Mouse (Mus musculus) heart, postnatal 14 days (tissue): ENCODE data around the gene Susd4. TPM values are rescaled to one million over a fixed set of nuclear protein-coding genes. Genes with fewer than 3 reads are reported as not detected.
A peak's percentile ranks its signal among the peaks of the same experiment; 100 is the strongest.

Experiments used
- DNase-seq, 2 experiments: peaks; one replicate each; pipeline ENCODE4 v3.0.0; 2021 to 2022
- intact Hi-C: fragments of 180-260 bp; cut with DNase I; formaldehyde crosslinking; loops from one replicate; pipeline ENCODE4 v1.15.1; 2025
- long read RNA-seq, 2 experiments: library from polyadenylated mRNA; stranded (forward); transcript quantifications; one replicate each; pipeline ENCODE4 v2.0.0; 2021
- total RNA-seq, 2 experiments: library from RNA; stranded (reverse); gene quantifications; 2 replicates each; pipeline ENCODE4 v1.2.3; 2021

Susd4 gene
- under 1 TPM; 0.51 to 0.60 TPM for total RNA-seq
- long read RNA-seq, experiment 1, partial matches to known transcripts = 0 of 1 reads
- long read RNA-seq, experiment 1, other reads (novel, unspliced or antisense) = 1 of 1 reads
- long read RNA-seq, experiment 2 = 0 reads

DNA sequence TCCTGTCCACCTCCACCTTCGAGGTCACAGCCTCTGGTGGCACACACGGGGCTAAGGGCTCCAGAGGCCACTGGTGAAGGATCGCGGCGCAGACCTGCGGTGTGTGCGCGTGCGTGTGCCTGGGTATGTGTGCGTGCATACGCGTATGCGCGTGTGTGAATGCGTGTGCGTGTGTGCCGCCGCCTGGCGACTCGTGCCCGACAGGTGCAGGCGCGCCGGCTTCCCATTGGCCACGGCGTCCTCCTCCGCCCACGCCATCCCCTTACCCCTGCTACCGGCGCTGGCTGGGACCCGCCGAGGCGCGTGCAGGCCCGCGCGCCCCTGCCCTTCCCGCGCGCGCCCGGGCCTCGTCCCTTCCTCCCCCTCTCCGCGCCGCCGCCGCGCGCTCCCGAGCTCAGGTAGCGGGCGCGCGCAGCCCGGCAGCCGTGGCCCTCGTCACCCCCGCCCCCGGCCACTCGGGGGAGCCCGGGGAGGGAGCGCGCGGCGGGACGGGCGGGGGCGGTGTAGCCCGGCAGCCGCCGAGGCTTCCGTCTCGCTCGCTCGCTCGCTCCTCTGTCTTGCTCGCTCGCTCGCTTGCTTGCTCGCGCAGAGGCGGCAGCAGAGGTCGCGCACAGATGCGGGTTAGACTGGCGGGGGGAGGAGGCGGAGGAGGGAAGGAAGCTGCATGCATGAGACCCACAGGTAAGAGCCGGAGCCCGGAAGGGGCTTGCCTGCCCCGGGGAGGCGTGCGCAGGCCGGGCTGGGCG, at the start of gene Susd4:
Gene Susd4 (plus strand): TSS at position 145 of the 746 bp plus-strand sequence.
- intact Hi-C loops = no loop called here
- peak; percentile 52 to 60 for DNase-seq

DNA sequence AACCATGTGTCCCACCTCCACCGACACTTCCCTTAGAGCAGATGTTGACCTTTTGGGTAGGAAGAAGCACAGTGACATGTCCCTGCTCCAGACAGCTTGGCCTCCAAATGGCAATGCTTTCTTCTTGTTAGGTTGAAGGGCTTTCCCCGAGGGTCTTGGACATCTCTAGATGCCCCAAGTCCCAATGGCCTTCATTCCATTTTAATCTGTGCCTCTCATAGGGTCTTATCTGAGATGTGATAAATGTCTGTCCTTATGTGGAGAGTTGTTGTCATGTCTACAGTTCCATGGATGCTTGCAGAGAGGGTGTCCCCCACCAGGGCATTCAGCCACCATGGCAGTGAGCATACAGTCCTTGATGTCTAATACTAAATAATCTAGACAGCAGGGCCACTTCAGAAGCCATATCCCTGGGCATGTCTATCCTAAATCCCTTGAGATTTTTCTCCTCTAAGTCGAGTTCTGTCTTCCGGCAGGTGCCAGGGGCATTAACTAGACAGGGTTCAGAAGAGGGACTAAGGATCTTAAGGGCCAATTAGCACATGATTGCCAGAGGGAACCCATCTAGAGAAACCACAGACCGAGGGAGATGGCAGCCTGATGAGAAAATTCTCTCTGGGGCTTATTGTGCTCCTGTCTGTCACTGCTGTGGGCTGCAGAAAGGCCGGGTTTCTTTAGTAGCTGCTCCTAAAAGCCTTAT, 49.3 kb upstream of the Susd4 start:
- intact Hi-C loops = no loop called here
- DNase-seq = no peak

GRCm38 (mm10) chr1:182727541-182727940, 36.1 kb upstream of the Susd4 start:
- intact Hi-C loops = no loop called here
- no peak for DNase-seq

DNA sequence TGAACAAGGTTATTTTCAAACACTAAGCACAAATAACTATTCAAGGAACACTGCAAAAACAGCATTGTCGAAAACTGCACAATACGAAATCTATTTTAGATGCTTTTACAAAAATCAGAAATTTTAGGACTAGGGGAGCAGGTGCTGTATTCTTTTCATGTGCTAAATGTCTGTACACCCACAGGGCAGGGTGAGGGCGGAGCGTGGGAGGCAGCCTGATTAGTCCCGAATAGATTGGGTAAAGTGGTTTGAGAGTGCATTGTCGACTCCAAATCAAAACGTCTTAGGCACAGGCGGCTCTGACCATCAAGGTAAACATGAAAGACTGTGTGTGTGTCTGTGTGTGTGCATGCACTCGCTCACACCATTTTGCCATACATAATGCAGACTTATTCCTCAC, 34.7 kb upstream of the Susd4 start:
- no peak for DNase-seq

DNA sequence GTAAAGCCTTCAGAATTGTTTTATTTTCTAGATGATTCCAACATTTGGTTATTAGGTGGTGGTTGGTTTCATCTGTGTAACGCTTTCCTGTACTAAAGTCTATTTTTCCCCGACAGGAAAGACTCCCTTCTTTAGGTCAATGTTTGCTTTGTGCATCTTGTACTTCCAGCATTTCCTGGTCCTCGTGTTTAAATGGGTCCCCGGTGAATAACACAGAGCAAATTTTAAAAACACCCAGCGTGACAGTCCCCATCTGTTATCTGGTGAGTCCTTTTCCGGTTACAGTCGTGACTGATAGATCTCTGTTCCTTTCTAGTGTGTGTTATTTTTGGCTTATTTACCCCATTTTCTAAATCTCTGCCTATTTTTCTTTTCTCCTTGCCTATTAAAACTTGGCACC, 31.0 kb upstream of the Susd4 start:
- intact Hi-C loops = no loop called here
- DNase-seq = no peak

More for the DNA sequence above, 34.7 kb upstream of the Susd4 start:
- intact Hi-C loops = no loop called here

- intact Hi-C loops = no loop called here
- DNase-seq = no peak
Observed at GRCm38 (mm10) chr1:182735891-182736290, 27.8 kb upstream of the Susd4 start.

DNA sequence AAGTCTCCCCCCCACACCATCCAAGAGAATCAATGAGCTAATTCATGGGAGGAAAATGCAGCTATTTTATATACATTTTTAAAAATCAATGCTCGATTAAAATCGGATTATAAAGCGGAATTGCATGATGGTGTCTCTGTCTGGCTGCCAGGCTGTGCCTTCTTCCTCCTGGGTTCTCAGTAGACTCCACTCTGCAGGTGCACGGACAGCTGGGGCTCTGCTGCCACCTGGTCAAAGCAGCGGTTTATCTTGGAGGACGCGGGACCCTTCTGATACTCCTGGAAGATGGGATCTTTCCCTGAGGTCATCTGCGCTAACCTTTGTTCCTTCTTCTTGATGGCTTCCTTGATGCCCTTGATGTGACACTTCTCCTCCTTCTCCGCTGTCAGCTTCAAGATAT, 16.6 kb upstream of the Susd4 start:
- DNase-seq = no peak
- intact Hi-C loops = no loop called here

GRCm38 (mm10) chr1:182747834-182748233, 15.8 kb upstream of the Susd4 start:
- intact Hi-C loops = no loop called here
- DNase-seq = no peak

DNA sequence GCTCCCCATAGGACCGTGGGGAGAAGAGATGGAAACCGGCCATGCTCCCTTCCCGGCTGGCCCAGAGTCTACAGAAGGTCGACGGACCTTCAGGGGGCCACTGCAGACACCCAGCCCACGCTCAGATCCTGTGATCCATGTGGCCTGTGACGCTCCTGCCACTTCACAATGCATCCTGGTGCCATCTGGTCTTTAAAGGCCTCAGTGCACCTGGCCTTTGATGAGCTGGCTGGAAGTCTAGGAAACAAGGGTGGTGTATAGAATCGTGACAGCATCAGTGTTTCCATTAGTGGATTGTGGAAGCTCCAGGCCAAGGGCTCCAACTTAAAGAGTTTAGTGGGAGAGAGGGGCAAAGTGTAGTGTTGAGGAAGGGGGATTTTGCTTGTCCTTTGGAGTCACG, 14.6 kb upstream of the Susd4 start, which contains the start of gene Ccdc185:
Gene Ccdc185 (minus strand): TSS at position 101 of the 400 bp plus-strand sequence.
- intact Hi-C loops = no loop called here
- no peak for DNase-seq

DNA sequence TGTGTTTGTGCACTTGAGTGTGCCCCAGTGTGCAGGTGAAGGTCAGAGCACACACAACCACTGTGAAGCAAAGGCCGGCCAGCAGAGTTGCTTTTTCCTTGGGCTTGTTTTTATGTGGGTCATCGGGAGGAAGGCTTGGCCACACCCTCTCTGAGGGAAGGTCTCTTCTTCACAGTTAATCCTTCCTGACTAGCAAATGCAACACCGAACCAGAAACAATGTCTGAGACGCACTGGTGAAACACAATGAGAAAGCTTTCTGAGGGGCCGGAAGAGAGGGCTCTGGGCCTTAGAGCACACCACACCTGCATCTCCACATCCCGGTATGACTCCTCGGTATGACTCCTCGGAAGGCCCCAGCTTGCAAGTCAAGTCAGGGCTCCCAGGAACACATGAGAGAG, 12.4 kb upstream of the Susd4 start:
- intact Hi-C loops = no loop called here
- DNase-seq = no peak

GRCm38 (mm10) chr1:182753694-182754093, 10.0 kb upstream of the Susd4 start:
- no peak for DNase-seq
- intact Hi-C loops = no loop called here

- intact Hi-C loops = no loop called here
- DNase-seq = no peak
Observed at GRCm38 (mm10) chr1:182754865-182755264, 8.8 kb upstream of the Susd4 start.

DNA sequence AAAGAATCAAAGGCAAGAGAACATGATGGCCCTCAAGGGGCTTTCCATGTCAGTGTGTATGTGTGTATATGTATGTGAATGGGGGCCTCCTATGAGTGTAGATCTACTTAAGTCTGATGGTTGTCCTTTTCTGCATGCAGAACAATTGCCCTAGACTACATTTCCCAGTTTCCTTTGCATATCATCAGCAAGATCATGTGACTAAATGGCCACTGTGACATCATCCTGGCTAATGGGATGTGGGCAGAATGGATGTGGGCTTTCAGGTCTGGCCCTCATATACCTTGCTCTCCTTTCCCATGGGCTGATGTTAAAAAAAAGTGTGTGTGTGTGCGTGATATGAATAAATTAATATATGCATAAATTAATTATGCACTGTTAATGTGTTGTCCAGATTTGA, 4.9 kb upstream of the Susd4 start:
- intact Hi-C loops = no loop called here
- DNase-seq = no peak

DNA sequence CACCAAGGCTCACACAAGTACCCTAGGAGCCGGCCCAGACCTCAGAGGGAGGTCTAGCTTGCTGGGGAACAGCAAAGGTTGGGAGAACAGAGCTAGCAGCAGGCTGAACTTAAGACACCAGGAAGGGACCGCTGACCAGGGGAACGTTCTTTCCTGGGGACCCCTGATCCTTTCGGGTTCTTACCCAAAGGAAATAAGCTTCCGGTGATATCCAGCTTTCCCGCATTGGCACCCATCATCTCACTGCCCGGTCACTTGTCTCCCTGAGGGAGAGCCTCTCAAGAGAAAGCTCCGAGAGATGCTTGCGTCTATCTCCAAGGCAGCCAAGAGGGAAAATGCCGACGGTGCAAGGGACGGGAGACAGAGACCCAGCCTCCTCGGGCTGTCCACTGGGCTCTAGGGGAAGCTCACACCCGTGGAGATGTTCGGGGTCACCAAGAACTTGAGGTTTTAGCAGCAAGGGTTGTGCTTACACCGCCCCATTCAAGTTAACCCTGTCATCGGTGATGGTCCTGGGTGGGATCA, 407 bp upstream of the Susd4 start:
- intact Hi-C loops = no loop called here
- DNase-seq = no peak

GRCm38 (mm10) chr1:182764541-182765281, 1.1 kb downstream of the Susd4 start:
- intact Hi-C loops = no loop called here

DNA sequence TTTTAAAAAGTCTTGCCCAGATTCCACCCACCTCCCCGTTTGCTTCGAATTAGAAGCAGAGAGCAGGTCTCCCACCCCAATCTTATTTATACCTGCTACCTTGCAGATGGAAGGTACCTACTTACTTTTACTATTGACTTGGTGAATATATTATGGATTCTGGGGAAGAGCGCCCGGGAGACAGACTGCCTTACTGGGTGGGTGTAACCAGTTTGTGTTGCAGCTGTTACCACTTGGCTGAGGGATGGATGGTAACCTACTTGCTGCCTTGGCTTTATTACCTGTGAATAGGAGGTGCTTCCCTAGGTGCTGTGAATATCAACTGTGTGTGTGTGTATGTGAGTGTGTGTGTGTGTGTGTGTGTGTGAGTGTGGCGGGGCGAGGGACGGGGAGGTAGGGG, 11.9 kb downstream of the Susd4 start:
- intact Hi-C loops = no loop called here
- DNase-seq = no peak

More at GRCm38 (mm10) chr1:182764541-182765281, 1.1 kb downstream of the Susd4 start:
- peak; percentile 19 for DNase-seq

DNA sequence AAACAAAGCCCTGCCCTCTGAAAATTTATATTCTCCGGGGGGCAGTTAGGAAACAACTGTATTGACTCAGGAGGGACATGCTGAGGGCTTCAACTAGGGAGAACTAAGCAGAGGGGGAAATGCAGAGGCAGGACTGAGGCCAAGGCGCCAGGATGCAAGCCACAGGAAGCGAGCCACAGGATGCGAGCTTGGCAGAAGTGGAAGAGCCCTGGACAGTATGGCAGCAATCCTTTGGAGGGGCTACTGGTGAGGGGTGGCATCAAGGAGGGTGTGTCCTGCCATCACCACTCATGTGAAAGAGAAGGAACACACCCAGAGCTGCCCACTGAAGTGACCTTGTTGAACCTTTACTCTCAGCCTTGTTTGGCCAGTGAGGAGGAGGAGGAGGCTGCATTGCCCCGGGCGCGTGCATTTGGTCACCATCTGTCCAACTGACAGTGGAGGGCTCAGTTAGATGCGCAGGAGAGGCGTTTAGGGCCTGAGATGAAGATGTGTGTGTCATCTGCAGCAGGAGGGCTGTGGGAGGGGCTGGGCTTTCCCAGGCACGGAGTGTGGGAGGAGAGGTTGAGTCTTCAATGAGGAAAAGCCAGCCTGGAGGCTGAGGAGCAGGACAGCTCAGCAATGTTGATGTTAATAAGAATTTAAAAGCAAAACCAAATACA, 13.2 kb downstream of the Susd4 start:
- no peak for DNase-seq
- intact Hi-C loops = no loop called here

- DNase-seq = no peak
- intact Hi-C loops = no loop called here
Observed at GRCm38 (mm10) chr1:182778225-182778624, 14.6 kb downstream of the Susd4 start.

- no peak for DNase-seq
- intact Hi-C loops = no loop called here
Observed at GRCm38 (mm10) chr1:182779024-182779520, 15.4 kb downstream of the Susd4 start.

DNA sequence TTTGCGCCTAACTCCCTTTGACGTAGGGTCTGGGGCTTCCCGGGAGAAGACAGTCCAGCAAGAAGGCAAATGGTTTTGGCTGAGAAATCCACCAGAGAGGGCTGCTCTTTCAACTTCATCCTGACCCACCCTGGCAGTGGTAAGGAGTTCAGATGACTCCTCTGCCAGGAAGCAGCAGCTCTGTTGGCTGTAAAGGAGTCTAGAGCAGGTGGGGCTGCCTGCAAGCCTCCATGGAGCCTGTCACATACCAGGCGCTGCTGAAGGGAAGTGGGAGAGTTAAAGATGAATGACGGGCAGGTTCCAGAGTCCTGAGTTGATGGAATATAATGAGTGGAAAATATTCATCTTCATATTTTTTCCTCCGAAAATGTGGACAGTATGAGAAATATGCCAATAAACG, 20.1 kb downstream of the Susd4 start:
- DNase-seq = no peak
- intact Hi-C loops = no loop called here
